Mouse (Mus musculus): ENCODE results near the gene Enpep.

DNA sequence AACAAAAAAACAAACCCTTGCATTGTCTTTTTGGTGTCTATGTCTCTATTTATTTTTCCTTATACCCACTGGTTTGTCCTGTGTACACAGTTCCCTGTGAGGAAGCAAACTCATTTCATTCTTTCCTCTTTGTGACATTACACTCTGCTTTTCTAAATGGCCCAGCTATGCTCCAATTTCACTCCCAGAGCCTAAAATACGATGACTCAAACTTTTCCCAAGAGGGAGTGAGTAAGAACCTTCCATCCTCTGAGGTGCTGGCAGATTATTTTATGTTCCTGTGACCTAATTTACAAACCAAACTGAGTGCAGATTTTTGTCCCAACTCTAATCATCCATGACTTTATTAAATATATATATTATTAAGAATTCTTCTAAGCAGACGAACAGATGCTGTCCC lies 19.3 kb downstream of the Enpep start:
- TF ChIP-seq POLR2A (IDR thresholded peaks at IDR 0.05; ENCODE audit: insufficient read length, low read depth) (no peak), USF1 (IDR thresholded peaks at IDR 0.05; ENCODE audit: low read depth) (no peak), MAX (IDR thresholded peaks at IDR 0.05; ENCODE audit: low read depth) (no peak), MYOG (IDR thresholded peaks at IDR 0.05; ENCODE audit: control insufficient read depth in 1 of 3, insufficient read depth in 1 of 3, insufficient read length in 2 of 3, low read depth in 2 of 3) (no peak), CEBPB (IDR thresholded peaks at IDR 0.05; ENCODE audit: insufficient read depth, poor library complexity, severe bottlenecking) (no peak), POLR2AphosphoS2 (IDR thresholded peaks at IDR 0.05; ENCODE audit: insufficient read length, low read depth) (no peak), E2F4 (IDR thresholded peaks at IDR 0.05; ENCODE audit: insufficient read depth) (no peak), TCF12 (IDR thresholded peaks at IDR 0.05; ENCODE audit: insufficient read depth, poor library complexity, severe bottlenecking) (no peak), MYOD1 (IDR thresholded peaks at IDR 0.05; ENCODE audit: control insufficient read depth in 1 of 3, insufficient read length in 2 of 3, low read depth in 2 of 3) (no peak), REST (IDR thresholded peaks at IDR 0.05; ENCODE audit: insufficient read depth, insufficient read length) (no peak)

All from myocyte (in vitro differentiated cells).